Mouse (Mus musculus): ENCODE measurements around the gene Gm6588. TPM values are rescaled to one million over a fixed set of nuclear protein-coding genes. Genes with fewer than 3 reads are reported as not detected.

Gm6588 gene
- polyA plus RNA-seq (2012; rRNA removed) (not detected in 2 replicates), polyA plus RNA-seq (2014; fragmentation: Nextera tagmentation; extraction: Ambion mirVana) (not detected in 2 replicates)

GRCm38 (mm10) chr5:112448747-112449440 is at the start of gene Gm6588:
Gene Gm6588, plus strand, starts transcription at chr5:112449426.
- no peak for ATAC-seq (ENCODE audit: low FRiP score, low read depth)
- TF ChIP-seq POLR2A (IDR thresholded peaks at IDR 0.05; ENCODE audit: borderline replicate concordance, extremely low read depth, insufficient read depth, insufficient read length): no peak
- Histone ChIP-seq H3K4me2 (replicated peaks; ENCODE audit: low read depth, low read length, severe bottlenecking) (no peak within 1 kb of the TSS), H3K27me3 (ENCODE audit: control insufficient read depth, insufficient read depth, low read length) (no peaks in the 10 kb centered on the region), H3K36me3 (ENCODE audit: control insufficient read depth, insufficient read depth, low read length) (no peaks in the 10 kb centered on the region), H3K4me1 (ENCODE audit: control insufficient read depth, insufficient read depth, low read length) (no peaks in the 10 kb centered on the region), H3K9ac (ENCODE audit: low read depth, low read length, severe bottlenecking) (no peak within 1 kb of the TSS), H3K9me3 (ENCODE audit: control insufficient read depth, low read length) (no peaks in the 10 kb centered on the region), H3K27ac (replicated peaks; ENCODE audit: low read depth, low read length) (no peak within 1 kb of the TSS), H3K4me3 (replicated peaks; ENCODE audit: low read length) (no peak within 1 kb of the TSS)
- DNase-seq (ENCODE audit: low spot score): no peak
- 66% methylated on average over 18 of the region's 18 CpGs for WGBS

GRCm38 (mm10) chr5:112402437-112402836 is 46.8 kb upstream of the Gm6588 start:
- WGBS: 53% methylated on average over 3 of the region's 3 CpGs
- no peak for TF ChIP-seq POLR2A (IDR thresholded peaks at IDR 0.05; ENCODE audit: borderline replicate concordance, extremely low read depth, insufficient read depth, insufficient read length)

GRCm38 (mm10) chr5:112406017-112406416 is 43.2 kb upstream of the Gm6588 start:
- Histone ChIP-seq H3K4me3 (replicated peaks; ENCODE audit: low read length) (no peak overlapping the region), H3K4me2 (replicated peaks; ENCODE audit: low read depth, low read length, severe bottlenecking) (no peak overlapping the region), H3K27ac (replicated peaks; ENCODE audit: low read depth, low read length) (no peak overlapping the region), H3K9ac (ENCODE audit: low read depth, low read length, severe bottlenecking) (no peak overlapping the region), H3K9me3 (ENCODE audit: control insufficient read depth, low read length) (no peaks in the 10 kb centered on the region), H3K4me1 (ENCODE audit: control insufficient read depth, insufficient read depth, low read length) (no peaks in the 10 kb centered on the region), H3K36me3 (ENCODE audit: control insufficient read depth, insufficient read depth, low read length) (no peaks in the 10 kb centered on the region), H3K27me3 (ENCODE audit: control insufficient read depth, insufficient read depth, low read length) (no peaks in the 10 kb centered on the region)
- WGBS: 64% methylated on average over 3 of the region's 3 CpGs
- TF ChIP-seq POLR2A (IDR thresholded peaks at IDR 0.05; ENCODE audit: borderline replicate concordance, extremely low read depth, insufficient read depth, insufficient read length): no peak
- ATAC-seq (ENCODE audit: low FRiP score, low read depth) (no peak), DNase-seq (ENCODE audit: low spot score) (no peak)

More at GRCm38 (mm10) chr5:112402437-112402836, 46.8 kb upstream of the Gm6588 start:
- no peaks in the 10 kb centered on the region for H3K9me3 ChIP-seq (ENCODE audit: control insufficient read depth, low read length)
- DNase-seq (ENCODE audit: low spot score) (no peak), ATAC-seq (ENCODE audit: low FRiP score, low read depth) (no peak)
- H3K36me3 ChIP-seq (ENCODE audit: control insufficient read depth, insufficient read depth, low read length): no peaks in the 10 kb centered on the region
- no peak overlapping the region for H3K27ac ChIP-seq (replicated peaks; ENCODE audit: low read depth, low read length)
- H3K4me2 ChIP-seq (replicated peaks; ENCODE audit: low read depth, low read length, severe bottlenecking): no peak overlapping the region
- no peak overlapping the region for H3K4me3 ChIP-seq (replicated peaks; ENCODE audit: low read length)
- H3K27me3 ChIP-seq (ENCODE audit: control insufficient read depth, insufficient read depth, low read length): no peaks in the 10 kb centered on the region
- H3K9ac ChIP-seq (ENCODE audit: low read depth, low read length, severe bottlenecking): no peak overlapping the region
- H3K4me1 ChIP-seq (ENCODE audit: control insufficient read depth, insufficient read depth, low read length): no peaks in the 10 kb centered on the region

- WGBS: 60% methylated on average over 5 of the region's 5 CpGs
- Histone ChIP-seq H3K4me1 (ENCODE audit: control insufficient read depth, insufficient read depth, low read length) (no peaks in the 10 kb centered on the region), H3K9ac (ENCODE audit: low read depth, low read length, severe bottlenecking) (no peak overlapping the region), H3K27ac (replicated peaks; ENCODE audit: low read depth, low read length) (no peak overlapping the region), H3K27me3 (ENCODE audit: control insufficient read depth, insufficient read depth, low read length) (no peaks in the 10 kb centered on the region), H3K36me3 (ENCODE audit: control insufficient read depth, insufficient read depth, low read length) (no peaks in the 10 kb centered on the region), H3K9me3 (ENCODE audit: control insufficient read depth, low read length) (no peaks in the 10 kb centered on the region), H3K4me3 (replicated peaks; ENCODE audit: low read length) (no peak overlapping the region), H3K4me2 (replicated peaks; ENCODE audit: low read depth, low read length, severe bottlenecking) (no peak overlapping the region)
- ATAC-seq (ENCODE audit: low FRiP score, low read depth): no peak
- DNase-seq (ENCODE audit: low spot score): no peak
- no peak for TF ChIP-seq POLR2A (IDR thresholded peaks at IDR 0.05; ENCODE audit: borderline replicate concordance, extremely low read depth, insufficient read depth, insufficient read length)
Observed at GRCm38 (mm10) chr5:112409274-112409673, 40.0 kb upstream of the Gm6588 start.

- no peak for ATAC-seq (ENCODE audit: low FRiP score, low read depth)
- no peak for DNase-seq (ENCODE audit: low spot score)
- Histone ChIP-seq H3K27ac (replicated peaks; ENCODE audit: low read depth, low read length) (no peak overlapping the region), H3K27me3 (ENCODE audit: control insufficient read depth, insufficient read depth, low read length) (no peaks in the 10 kb centered on the region), H3K9me3 (ENCODE audit: control insufficient read depth, low read length) (no peaks in the 10 kb centered on the region), H3K4me3 (replicated peaks; ENCODE audit: low read length) (no peak overlapping the region), H3K4me2 (replicated peaks; ENCODE audit: low read depth, low read length, severe bottlenecking) (no peak overlapping the region), H3K36me3 (ENCODE audit: control insufficient read depth, insufficient read depth, low read length) (no peaks in the 10 kb centered on the region), H3K4me1 (ENCODE audit: control insufficient read depth, insufficient read depth, low read length) (no peaks in the 10 kb centered on the region), H3K9ac (ENCODE audit: low read depth, low read length, severe bottlenecking) (no peak overlapping the region)
- WGBS: 44% methylated on average over 11 of the region's 11 CpGs
- no peak for TF ChIP-seq POLR2A (IDR thresholded peaks at IDR 0.05; ENCODE audit: borderline replicate concordance, extremely low read depth, insufficient read depth, insufficient read length)
Observed at GRCm38 (mm10) chr5:112411072-112411471, 38.2 kb upstream of the Gm6588 start.
